Mouse (Mus musculus) stomach, postnatal 0 days (tissue): ENCODE measurements around the gene Tuba3a.

Experiments used
- CTCF ChIP-seq: IDR thresholded peaks from 2 replicates; pipeline ENCODE4 v1.5.1; 2016; ENCODE audit warnings: antibody characterized with exemption, low read depth, mild to moderate bottlenecking, moderate library complexity
- EP300 ChIP-seq: optimal IDR thresholded peaks from 2 replicates; pipeline ENCODE3; 2016; ENCODE audit warnings: antibody characterized with exemption

- TF ChIP-seq CTCF = no peak
- TF ChIP-seq EP300 = no peak
Measured at GRCm38 (mm10) chr6:125238396-125238795, 47.4 kb downstream of the Tuba3a start.
